Mouse (Mus musculus) neural tube, embryonic 13.5 days (tissue): ENCODE results near the gene Bricd5. TPM values are rescaled to one million over a fixed set of nuclear protein-coding genes. Genes with fewer than 3 reads are reported as not detected.

Source experiments
- ATAC-seq: fragments of 200-750 bp; cut with Nextera tagmentation; 2 replicates; pipeline ENCODE4 v1.8.0; 2017; ENCODE audit warnings: low read depth, mild to moderate bottlenecking, moderate TSS enrichment, moderate library complexity
- H3K27ac ChIP-seq: fragments of 300-500 bp; sonication (generic); replicated peaks from 2 replicates; pipeline ENCODE4 v1.5.1; 2015; ENCODE audit warnings: moderate library complexity, mild to moderate bottlenecking, inconsistent platforms
- H3K27me3 ChIP-seq: fragments of 300-500 bp; sonication (generic); 2 replicates; pipeline ENCODE4 v1.6.1; 2015; ENCODE audit warnings: mild to moderate bottlenecking, inconsistent platforms
- H3K36me3 ChIP-seq: fragments of 300-500 bp; sonication (generic); 2 replicates; pipeline ENCODE4 v1.6.1; 2015; ENCODE audit warnings: mild to moderate bottlenecking, inconsistent platforms
- H3K4me1 ChIP-seq: fragments of 300-500 bp; sonication (generic); replicated peaks from 2 replicates; pipeline ENCODE4 v1.6.1; 2015; ENCODE audit warnings: inconsistent platforms
- H3K4me2 ChIP-seq: fragments of 300-500 bp; sonication (generic); 2 replicates; pipeline ENCODE4 v1.6.1; 2015; ENCODE audit warnings: inconsistent platforms, mild to moderate bottlenecking, moderate library complexity
- H3K4me3 ChIP-seq: fragments of 300-500 bp; sonication (generic); 2 replicates; pipeline ENCODE4 v1.5.1; 2015; ENCODE audit warnings: mild to moderate bottlenecking, inconsistent platforms
- H3K9ac ChIP-seq: fragments of 300-500 bp; sonication (generic); 2 replicates; pipeline ENCODE4 v1.6.1; 2015; ENCODE audit warnings: moderate library complexity, mild to moderate bottlenecking, inconsistent platforms
- H3K9me3 ChIP-seq: fragments of 300-500 bp; sonication (generic); 2 replicates; pipeline ENCODE4 v1.6.1; 2016; ENCODE audit warnings: inconsistent platforms
- WGBS: fragments of 180-500 bp; shearing (Covaris S2); methylation state at CpG from one replicate; pipeline ENCODE4 v1.1.7; 2015; 5-methylcytosine and 5-hydroxymethylcytosine counted together
- polyA plus RNA-seq: library from polyadenylated mRNA; unstranded; fragments of >200 nt; fragmentation: Nextera tagmentation; extraction: Ambion mirVana; gene quantifications from 2 replicates; pipeline ENCODE4 v1.2.1, GENCODE M21; 2015

Gene Bricd5
- polyA plus RNA-seq, 1 experiment from 2014 or later = not detected

DNA sequence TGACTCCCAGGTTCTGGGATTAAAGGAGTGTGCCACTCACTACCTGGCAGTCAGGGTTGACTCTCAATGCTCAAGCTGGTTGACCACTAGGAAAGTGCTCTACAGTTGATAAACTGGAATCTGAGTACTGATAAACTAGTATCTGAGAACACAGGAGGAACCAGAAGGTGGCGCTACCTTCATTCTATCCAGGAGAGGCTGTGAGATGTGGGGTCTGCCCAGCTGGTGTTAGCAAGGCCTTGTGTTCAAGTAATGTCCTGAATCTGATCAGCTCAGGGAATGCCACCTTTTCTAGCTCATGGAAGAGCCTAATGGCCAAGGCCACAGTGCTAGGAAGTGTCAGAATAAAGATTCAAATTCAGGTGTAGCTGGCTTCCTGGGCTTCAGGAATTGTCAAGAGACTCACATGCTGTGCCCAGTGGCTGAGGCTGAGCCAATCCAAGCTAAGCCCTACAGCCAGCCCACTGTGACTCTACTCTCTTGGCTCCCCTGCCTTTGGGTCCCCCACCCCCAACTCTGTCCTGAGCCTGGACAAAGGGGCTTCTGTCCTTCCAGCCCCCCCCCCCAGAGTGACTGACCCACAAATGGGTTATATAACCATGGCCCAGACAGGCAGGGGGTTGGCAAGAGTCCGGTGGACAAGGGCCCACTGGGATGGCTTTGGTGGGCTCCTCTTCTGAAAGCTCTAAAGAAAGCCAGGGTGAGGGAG is 21.1 kb downstream of the Bricd5 start:
- Histone ChIP-seq H3K4me2 (no peak overlapping the region), H3K27ac (no peak overlapping the region; the same call in 1 of the 2 replicates), H3K9me3 (no peaks in the 10 kb centered on the region), H3K9ac (no peak overlapping the region), H3K4me1 (peaks cover 31% of the 10 kb centered on the region), H3K36me3 (peaks cover 40% of the 10 kb centered on the region), H3K27me3 (no peaks in the 10 kb centered on the region), H3K4me3 (no peak overlapping the region)
- WGBS = 32% methylated on average over 2 of the region's 2 CpGs
- no peak for ATAC-seq

- Histone ChIP-seq H3K4me3 (no peak overlapping the region), H3K4me1 (peaks cover 24% of the 10 kb centered on the region), H3K9ac (0 out of 2 replicates have a peak overlapping the region, but pooled peaks have one; percentile 17), H3K36me3 (peaks cover 45% of the 10 kb centered on the region), H3K27ac (no peak overlapping the region; the same call in 1 of the 2 replicates), H3K4me2 (no peak overlapping the region), H3K9me3 (no peaks in the 10 kb centered on the region), H3K27me3 (no peaks in the 10 kb centered on the region)
- 84% methylated on average over 3 of the region's 3 CpGs for WGBS
- ATAC-seq = no peak
Observed at GRCm38 (mm10) chr17:24495443-24495842, 21.8 kb downstream of the Bricd5 start.

DNA sequence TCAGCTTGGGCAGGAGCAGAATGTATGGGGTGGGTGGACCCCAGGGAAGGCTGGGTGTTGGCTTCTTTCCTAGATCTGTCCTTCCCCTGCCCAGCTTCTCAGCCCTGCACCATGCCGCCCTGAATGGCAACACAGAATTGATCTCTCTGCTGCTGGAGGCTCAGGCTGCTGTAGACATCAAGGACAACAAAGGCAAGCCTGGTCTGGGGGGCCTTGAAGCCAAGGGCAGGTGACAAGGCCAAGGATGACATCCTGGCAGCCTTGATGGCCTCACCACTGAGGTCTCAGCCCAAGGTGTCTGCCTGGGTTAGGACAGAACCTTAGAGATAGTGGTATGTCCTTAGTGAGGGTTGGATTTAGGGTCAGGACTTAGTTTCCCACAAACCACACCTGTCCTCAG is 22.3 kb downstream of the Bricd5 start:
- Histone ChIP-seq H3K27me3 (no peaks in the 10 kb centered on the region), H3K36me3 (peaks cover 51% of the 10 kb centered on the region), H3K9me3 (no peaks in the 10 kb centered on the region), H3K4me1 (peaks cover 18% of the 10 kb centered on the region), H3K4me3 (no peak overlapping the region), H3K27ac (no peak overlapping the region), H3K4me2 (no peak overlapping the region), H3K9ac (0 out of 2 replicates have a peak overlapping the region, but pooled peaks have one; percentile 34)
- no peak for ATAC-seq
- WGBS = 86% methylated on average over 1 of the region's 1 CpGs

- H3K9me3 ChIP-seq = no peaks in the 10 kb centered on the region
- H3K4me1 ChIP-seq = peaks cover 13% of the 10 kb centered on the region
- no peak overlapping the region for H3K4me3 ChIP-seq
- peaks cover 98% of the 10 kb centered on the region for H3K36me3 ChIP-seq
- H3K27ac ChIP-seq = no peak overlapping the region
- WGBS = 48% methylated on average over 11 of the region's 11 CpGs
- H3K9ac ChIP-seq = no peak overlapping the region
- H3K4me2 ChIP-seq = no peak overlapping the region
- ATAC-seq = no peak
- H3K27me3 ChIP-seq = no peaks in the 10 kb centered on the region
Observed at GRCm38 (mm10) chr17:24502208-24502607, 28.5 kb downstream of the Bricd5 start.

GRCm38 (mm10) chr17:24504085-24504484 is 30.4 kb downstream of the Bricd5 start:
- H3K27ac ChIP-seq = no peak overlapping the region
- no peak overlapping the region for H3K4me3 ChIP-seq
- H3K4me1 ChIP-seq = peaks cover 13% of the 10 kb centered on the region
- 92% methylated on average over 10 of the region's 10 CpGs for WGBS
- ATAC-seq = no peak
- H3K36me3 ChIP-seq = peaks cover 98% of the 10 kb centered on the region
- no peak overlapping the region for H3K4me2 ChIP-seq
- no peaks in the 10 kb centered on the region for H3K9me3 ChIP-seq
- no peak overlapping the region for H3K9ac ChIP-seq
- H3K27me3 ChIP-seq = no peaks in the 10 kb centered on the region

DNA sequence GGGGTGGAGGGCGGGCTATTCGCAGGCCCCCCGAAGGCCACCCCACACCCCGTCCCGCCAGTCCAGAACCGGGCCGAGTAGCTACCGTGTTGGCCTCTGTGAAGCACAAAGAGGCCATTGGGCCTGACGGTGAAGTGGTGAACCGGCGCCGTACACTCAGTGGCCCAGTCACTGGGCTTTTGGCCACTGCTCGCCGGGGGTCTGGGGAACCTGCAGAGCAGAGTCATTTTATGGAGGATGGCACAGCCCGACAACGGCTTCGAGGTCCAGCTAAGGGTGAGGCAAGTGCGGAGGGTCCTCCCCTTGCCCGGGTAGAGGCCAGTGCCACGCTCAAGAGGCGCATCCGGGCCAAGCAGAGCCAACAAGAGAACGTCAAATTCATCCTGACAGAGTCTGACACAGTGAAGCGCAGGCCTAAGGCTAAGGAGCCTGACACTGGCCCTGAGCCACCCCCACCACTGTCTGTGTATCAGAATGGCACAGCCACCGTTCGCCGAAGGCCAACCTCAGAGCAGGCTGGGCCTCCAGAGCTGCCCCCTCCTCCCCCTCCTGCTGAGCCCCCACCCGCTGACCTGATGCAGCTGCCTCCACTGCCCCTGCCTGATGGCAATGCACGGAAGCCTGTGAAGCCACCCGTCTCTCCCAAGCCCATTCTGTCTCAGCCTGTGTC is 31.7 kb downstream of the Bricd5 start:
- H3K4me3 ChIP-seq = no peak overlapping the region
- H3K9me3 ChIP-seq = no peaks in the 10 kb centered on the region
- WGBS = 86% methylated on average over 30 of the region's 30 CpGs
- peaks cover 13% of the 10 kb centered on the region for H3K4me1 ChIP-seq
- H3K36me3 ChIP-seq = peaks cover 100% of the 10 kb centered on the region
- H3K27me3 ChIP-seq = no peaks in the 10 kb centered on the region
- no peak overlapping the region for H3K27ac ChIP-seq
- H3K4me2 ChIP-seq = no peak overlapping the region
- H3K9ac ChIP-seq = 0 out of 2 replicates have a peak overlapping the region, but pooled peaks have one; percentile 31
- ATAC-seq = no peak

DNA sequence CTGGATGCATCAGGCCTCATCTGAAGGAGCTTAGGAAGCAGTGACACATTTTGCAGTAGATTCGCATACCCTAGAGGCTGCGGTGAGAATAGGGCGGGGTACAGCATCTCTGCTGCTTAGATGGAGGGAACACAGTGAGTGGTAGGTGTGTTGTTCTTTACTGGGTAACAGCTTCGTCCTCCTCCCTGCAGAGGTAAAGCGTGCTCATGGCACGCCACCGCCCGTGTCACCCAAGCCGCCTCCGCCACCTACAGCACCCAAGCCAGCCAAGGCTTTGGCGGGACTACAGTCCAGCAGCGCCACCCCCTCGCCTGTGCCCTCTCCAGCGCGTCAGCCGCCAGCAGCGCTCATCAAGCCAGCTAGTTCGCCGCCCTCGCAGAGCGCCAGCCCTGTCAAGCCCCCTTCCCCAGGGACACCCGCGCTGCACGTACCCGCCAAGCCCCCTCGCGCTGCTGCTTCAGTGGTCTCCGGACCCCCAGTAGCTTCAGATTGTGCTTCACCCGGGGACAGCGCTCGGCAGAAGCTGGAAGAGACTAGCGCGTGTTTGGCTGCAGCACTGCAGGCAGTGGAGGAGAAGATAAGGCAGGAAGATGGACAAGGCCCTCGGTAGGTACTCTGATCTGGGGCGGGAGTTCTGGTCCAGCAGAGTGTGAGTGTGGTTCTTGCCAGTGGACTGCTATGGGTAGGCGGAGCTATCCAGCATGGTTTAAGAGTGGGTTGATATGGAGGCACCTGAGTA is 32.8 kb downstream of the Bricd5 start:
- ATAC-seq = no peak
- 0 out of 2 replicates have a peak overlapping the region, but pooled peaks have one; percentile 52 for H3K27ac ChIP-seq
- H3K36me3 ChIP-seq = peaks cover 100% of the 10 kb centered on the region
- H3K4me3 ChIP-seq = no peak overlapping the region
- H3K9me3 ChIP-seq = no peaks in the 10 kb centered on the region
- H3K4me1 ChIP-seq = peaks cover 13% of the 10 kb centered on the region
- 0 out of 2 replicates have a peak overlapping the region, but pooled peaks have one; percentile 31 for H3K9ac ChIP-seq
- peak overlapping the region; percentile 30; the same call in 1 of the 2 replicates for H3K4me2 ChIP-seq
- WGBS = 34% methylated on average over 36 of the region's 36 CpGs
- H3K27me3 ChIP-seq = no peaks in the 10 kb centered on the region

DNA sequence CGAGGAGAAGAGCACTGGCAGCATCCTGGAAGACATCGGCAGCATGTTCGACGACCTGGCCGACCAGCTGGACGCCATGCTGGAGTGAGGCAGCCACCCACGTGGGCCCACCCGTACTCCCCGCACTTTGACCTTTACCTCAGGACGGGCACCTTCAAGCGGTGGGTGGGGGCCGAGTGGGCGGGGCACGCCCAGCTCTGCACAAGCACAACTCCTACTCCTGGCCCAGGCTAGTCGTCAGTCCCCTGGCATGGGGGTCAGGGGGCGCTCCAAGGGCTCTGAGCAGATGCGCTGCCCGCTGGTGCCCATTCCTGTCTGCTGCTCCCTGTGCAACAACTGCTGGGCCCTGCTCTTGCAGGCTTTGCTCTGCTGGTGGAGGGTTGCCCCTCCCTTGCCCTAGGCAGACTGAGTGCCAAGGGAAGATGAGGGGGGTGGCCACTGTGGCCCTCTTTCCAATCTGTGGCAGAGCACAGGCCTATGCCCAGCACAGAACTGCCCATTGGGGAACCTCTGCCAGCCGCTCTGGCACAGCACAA is 33.5 kb downstream of the Bricd5 start:
- Histone ChIP-seq H3K4me2 (no peak overlapping the region), H3K4me1 (peaks cover 13% of the 10 kb centered on the region), H3K36me3 (peaks cover 100% of the 10 kb centered on the region), H3K4me3 (no peak overlapping the region), H3K27me3 (no peaks in the 10 kb centered on the region), H3K9ac (no peak overlapping the region), H3K9me3 (no peaks in the 10 kb centered on the region), H3K27ac (no peak overlapping the region)
- 0 out of 2 replicates have a peak, but pooled peaks have one; percentile 2 for ATAC-seq
- WGBS = 59% methylated on average over 18 of the region's 19 CpGs

GRCm38 (mm10) chr17:24507806-24508460 is 34.2 kb downstream of the Bricd5 start:
- Histone ChIP-seq H3K4me1 (peaks cover 13% of the 10 kb centered on the region), H3K27ac (no peak overlapping the region), H3K36me3 (peaks cover 97% of the 10 kb centered on the region), H3K27me3 (no peaks in the 10 kb centered on the region), H3K4me2 (no peak overlapping the region), H3K9me3 (no peaks in the 10 kb centered on the region), H3K9ac (0 out of 2 replicates have a peak overlapping the region, but pooled peaks have one; percentile 3), H3K4me3 (no peak overlapping the region)
- WGBS = 82% methylated on average over 12 of the region's 12 CpGs
- no peak for ATAC-seq

DNA sequence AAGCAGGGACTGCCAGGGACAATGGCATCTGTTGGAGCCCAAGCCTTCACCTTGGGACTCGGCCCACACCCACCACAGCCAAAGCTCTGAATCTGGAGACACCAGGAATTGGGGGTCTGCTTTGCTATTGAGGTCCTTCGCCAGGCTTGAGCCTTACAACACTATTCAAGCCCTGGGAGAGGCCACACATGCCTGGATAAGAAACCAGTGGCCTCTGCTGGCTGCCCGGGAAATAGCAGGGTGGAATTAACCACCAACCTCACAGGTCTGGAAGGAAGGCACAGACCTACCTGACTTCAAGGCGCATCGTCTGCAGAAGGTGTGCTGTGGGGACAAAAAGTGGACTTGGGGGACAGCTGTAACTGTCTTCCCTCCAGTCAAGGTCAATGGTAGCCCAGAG is 39.9 kb downstream of the Bricd5 start:
- Histone ChIP-seq H3K27me3 (no peaks in the 10 kb centered on the region), H3K9ac (0 out of 2 replicates have a peak overlapping the region, but pooled peaks have one; percentile 19), H3K9me3 (no peaks in the 10 kb centered on the region), H3K4me1 (peaks cover 4% of the 10 kb centered on the region; the same call in 1 of the 2 replicates), H3K27ac (no peak overlapping the region), H3K36me3 (peaks cover 91% of the 10 kb centered on the region), H3K4me3 (no peak overlapping the region), H3K4me2 (peak overlapping the region; percentile 5; the same call in 1 of the 2 replicates)
- ATAC-seq = peak; percentile 45; the same call in 1 of the 2 replicates
- 60% methylated on average over 5 of the region's 5 CpGs for WGBS
